Mouse (Mus musculus) megakaryocyte progenitor cell, adult 5-6 weeks (primary cell): ENCODE data around the gene Jak1. TPM values are rescaled to one million over a fixed set of nuclear protein-coding genes. Genes with fewer than 3 reads are reported as not detected.

Experiments
- ATAC-seq: replicated peaks from 2 replicates; pipeline ENCODE4 v1.8.0; 2016; ENCODE audit warnings: mild to moderate bottlenecking, moderate TSS enrichment, inconsistent platforms; ENCODE audit not compliant: poor library complexity
- total RNA-seq, 2 experiments: library from RNA; stranded (forward) in 1 of 2; stranded (reverse) in 1 of 2; fragments of 157-497, 149-512 nt in 1 of 2; fragments of 200-1000 nt in 1 of 2; gene quantifications; 2 replicates each; pipeline versions ENCODE4 v1.2.3 to v1.2.4; 2015 to 2017

Gene Jak1
- total RNA-seq, 2 experiments from 2014 or later = 56.6 to 69.1 TPM

- ATAC-seq = no peak
These were observed 24.3 kb downstream of the Jak1 start for GRCm38 (mm10) chr4:101240875-101241173.

GRCm38 (mm10) chr4:101240163-101240874 is 24.8 kb downstream of the Jak1 start:
- ATAC-seq = 0 out of 2 replicates have a peak, but pooled peaks have one; percentile 10

- ATAC-seq = no peak; the same call in 1 of the 2 replicates
These were observed 25.5 kb downstream of the Jak1 start for GRCm38 (mm10) chr4:101239313-101240162.

- no peak for ATAC-seq
These were observed 26.5 kb downstream of the Jak1 start for GRCm38 (mm10) chr4:101238589-101238988.

GRCm38 (mm10) chr4:101236797-101237196 is 28.3 kb downstream of the Jak1 start:
- ATAC-seq = no peak

- peak; percentile 58 for ATAC-seq
These were observed 29.1 kb downstream of the Jak1 start for GRCm38 (mm10) chr4:101235964-101236363.

- no peak for ATAC-seq
These were observed 30.3 kb downstream of the Jak1 start for GRCm38 (mm10) chr4:101234753-101235152.

GRCm38 (mm10) chr4:101234332-101234731 is 30.8 kb downstream of the Jak1 start:
- ATAC-seq = peak; percentile 74

GRCm38 (mm10) chr4:101230621-101231020 is 34.5 kb downstream of the Jak1 start:
- no peak for ATAC-seq

- no peak for ATAC-seq
These were observed 37.7 kb downstream of the Jak1 start for GRCm38 (mm10) chr4:101227398-101227797.

GRCm38 (mm10) chr4:101225984-101226383 is 39.1 kb downstream of the Jak1 start:
- ATAC-seq = no peak

- ATAC-seq = no peak
These were observed 44.1 kb downstream of the Jak1 start for GRCm38 (mm10) chr4:101220946-101221345.

- no peak for ATAC-seq
These were observed 45.2 kb downstream of the Jak1 start for GRCm38 (mm10) chr4:101219839-101220238.

- peak; percentile 40 for ATAC-seq
These were observed 48.0 kb downstream of the Jak1 start for GRCm38 (mm10) chr4:101217026-101217540.

GRCm38 (mm10) chr4:101216286-101216685 is 48.8 kb downstream of the Jak1 start:
- no peak for ATAC-seq

- ATAC-seq = 0 out of 2 replicates have a peak, but pooled peaks have one; percentile 15
These were observed 51.6 kb downstream of the Jak1 start for GRCm38 (mm10) chr4:101213477-101213876.

GRCm38 (mm10) chr4:101207492-101207891 is 57.6 kb downstream of the Jak1 start:
- ATAC-seq = no peak

GRCm38 (mm10) chr4:101203518-101203917 is 61.6 kb downstream of the Jak1 start:
- ATAC-seq = no peak; the same call in 1 of the 2 replicates

- ATAC-seq = no peak
These were observed 62.5 kb downstream of the Jak1 start for GRCm38 (mm10) chr4:101202626-101203025.

GRCm38 (mm10) chr4:101199433-101200081 is 65.5 kb downstream of the Jak1 start:
- no peak for ATAC-seq

- peak; percentile 92 for ATAC-seq
These were observed 66.7 kb downstream of the Jak1 start for GRCm38 (mm10) chr4:101198333-101198732.
